Mouse (Mus musculus) activated CD4-positive, CD25-positive, alpha-beta regulatory T cell, adult 4 months (primary cell): Measurements from ENCODE around the gene Rtn1. TPM values are rescaled to one million over a fixed set of nuclear protein-coding genes. Genes with fewer than 3 reads are reported as not detected.

Source experiments
- ATAC-seq: one replicate; pipeline ENCODE4 v1.8.0; 2017
- polyA plus RNA-seq, 2 experiments: library from polyadenylated mRNA; unstranded; fragments of 100-300 nt; shearing (Covaris generic); gene quantifications; one replicate each; pipeline ENCODE4 v1.2.1; 2017

Rtn1 gene
- polyA plus RNA-seq, 2 experiments from 2014 or later: 0.12 TPM; not detected in 1

DNA sequence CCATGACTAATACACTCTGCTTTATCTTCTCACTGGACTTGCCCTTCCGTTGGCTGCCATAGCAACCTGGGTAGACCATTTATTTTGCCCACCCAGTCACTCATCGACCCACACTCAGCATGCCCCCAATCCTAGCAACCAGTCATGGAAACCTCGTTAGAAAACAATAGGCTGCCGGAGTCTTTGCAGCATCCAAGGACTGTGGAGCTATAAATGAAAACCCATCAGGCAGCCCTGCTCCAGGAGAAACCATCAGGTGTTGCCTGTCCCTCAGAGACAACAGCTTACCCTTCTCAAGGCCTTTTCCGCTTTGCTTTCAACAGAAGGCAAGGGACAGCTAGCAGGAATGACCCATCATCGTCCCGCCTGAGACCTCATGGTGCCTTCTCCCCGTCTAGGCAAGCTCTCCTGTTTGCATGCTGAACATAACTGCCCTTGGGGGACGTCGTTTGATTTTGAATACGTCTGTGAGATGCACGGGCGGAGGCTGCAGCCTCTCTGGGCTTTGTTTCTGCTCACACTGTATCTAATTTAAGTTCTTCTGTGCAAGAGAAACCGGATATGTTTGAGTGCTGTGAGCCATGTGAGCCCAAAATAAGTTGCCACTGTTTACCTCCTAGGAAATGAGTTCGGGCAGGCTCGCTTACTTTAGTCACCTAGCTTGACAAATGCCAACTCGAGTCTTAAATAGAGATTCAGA, 34.8 kb downstream of the Rtn1 start:
- ATAC-seq: no peak

DNA sequence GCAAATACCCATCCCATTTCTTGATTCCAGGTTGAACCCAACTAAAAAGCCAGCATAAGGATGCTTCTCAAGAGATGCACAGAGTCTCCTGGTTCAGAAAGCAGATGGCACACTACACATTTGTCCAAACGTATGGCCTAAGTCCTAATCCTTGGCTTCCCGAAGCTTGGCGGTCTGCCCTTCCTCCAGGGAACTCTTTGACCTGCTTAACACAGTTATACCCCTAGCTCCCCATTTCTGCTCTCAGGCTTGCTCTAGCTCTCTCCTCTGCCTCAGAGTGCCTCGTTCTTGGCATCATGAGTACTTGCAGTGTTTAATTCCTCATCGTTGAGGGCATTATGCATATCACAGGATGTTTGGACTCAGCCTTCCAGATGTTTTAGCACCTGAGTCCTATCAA, 38.8 kb downstream of the Rtn1 start:
- no peak for ATAC-seq

DNA sequence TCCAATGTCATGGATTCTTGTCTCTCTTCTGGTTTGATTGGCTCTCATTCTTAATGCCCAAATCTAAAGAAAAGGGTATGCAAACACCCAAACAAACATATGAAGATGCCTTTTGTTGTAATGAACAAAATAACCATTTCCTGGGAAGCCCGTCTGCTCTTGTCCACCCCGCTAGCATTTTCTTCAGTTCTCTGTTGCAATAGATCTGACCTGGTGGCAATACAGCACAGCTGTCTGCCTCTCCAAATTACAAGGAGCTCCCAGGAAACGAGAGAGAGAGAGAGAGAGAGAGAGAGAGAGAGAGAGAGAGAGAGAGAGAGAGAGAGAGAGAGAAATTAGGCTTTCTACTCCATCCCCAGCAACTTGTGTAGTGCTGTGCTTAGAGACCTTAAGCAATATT, 42.1 kb downstream of the Rtn1 start:
- ATAC-seq: no peak

DNA sequence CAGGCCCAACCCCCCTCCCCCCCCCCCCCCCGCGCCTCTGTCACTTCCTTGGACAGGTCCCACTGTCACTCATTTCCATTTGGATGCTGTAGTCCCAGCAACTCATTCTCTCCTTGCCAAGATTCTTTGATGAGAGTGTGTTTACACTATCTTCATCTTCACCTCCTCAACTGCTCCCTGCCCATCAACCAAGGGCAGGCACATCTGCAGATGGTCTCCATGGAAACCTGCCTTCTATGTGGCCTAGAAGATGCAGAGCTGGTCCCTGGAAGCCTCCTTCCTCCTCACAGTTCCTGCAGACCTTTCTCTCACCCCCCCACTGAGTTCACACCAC, 42.8 kb downstream of the Rtn1 start:
- ATAC-seq: no peak

DNA sequence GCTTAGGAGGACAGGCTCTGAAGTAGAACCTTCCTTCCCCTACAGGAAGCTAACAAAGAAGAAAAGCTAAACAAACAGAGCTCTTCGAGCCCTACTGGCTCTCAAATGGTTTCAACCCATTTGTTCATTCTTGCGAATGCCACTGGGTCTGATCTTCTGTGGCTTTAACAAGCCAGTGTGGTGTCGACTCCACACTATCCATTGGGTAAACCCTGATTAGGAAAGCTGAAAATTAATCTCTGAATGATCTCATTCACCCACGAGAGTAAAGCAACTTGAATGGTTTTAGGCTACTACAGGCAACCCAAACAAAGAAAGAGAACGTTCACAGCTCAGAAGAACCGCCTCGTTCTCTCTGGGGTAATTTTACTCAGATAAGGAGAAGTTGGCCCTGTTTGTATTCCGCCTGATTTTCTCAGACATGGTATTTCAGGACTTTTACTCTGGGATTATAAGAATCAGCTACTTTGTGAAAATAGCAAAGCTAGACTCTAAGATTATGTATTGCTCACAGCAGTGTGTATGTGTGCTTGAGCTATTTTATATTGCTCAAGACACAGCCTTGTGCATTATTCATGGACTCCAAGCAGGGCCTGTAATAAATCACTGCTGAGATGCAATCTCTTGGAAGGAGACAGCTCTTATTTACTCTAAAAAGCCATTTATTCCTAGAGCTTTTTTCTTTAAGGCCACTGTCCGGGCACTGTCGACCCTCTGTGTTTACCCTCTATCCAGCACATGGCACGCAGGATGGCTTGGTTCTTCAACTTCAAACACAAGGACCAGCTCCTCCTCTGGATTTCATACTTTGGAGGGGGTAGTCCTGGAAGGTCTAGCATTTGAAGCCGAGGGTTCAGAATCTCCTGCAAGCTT, 43.4 kb downstream of the Rtn1 start:
- ATAC-seq: no peak

DNA sequence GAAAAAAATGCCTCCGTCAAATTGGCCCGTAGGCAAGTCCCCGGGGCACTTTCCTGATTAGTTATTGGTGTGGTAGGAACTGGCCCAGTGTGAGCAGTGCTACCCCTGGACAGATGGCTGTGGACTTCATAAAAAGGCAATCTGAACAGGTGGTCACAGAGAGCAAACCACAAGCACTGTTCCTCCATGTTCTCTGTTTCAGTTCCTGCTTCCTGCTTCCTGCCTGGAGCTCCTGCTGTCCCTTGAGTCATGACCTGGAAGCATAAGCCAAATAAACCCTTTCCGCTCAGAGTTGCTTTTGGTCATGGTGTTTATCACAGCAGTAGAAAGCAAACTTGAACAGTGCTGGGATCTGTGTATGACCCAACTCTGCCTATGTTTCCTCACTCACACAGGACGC, 44.3 kb downstream of the Rtn1 start:
- ATAC-seq: no peak

DNA sequence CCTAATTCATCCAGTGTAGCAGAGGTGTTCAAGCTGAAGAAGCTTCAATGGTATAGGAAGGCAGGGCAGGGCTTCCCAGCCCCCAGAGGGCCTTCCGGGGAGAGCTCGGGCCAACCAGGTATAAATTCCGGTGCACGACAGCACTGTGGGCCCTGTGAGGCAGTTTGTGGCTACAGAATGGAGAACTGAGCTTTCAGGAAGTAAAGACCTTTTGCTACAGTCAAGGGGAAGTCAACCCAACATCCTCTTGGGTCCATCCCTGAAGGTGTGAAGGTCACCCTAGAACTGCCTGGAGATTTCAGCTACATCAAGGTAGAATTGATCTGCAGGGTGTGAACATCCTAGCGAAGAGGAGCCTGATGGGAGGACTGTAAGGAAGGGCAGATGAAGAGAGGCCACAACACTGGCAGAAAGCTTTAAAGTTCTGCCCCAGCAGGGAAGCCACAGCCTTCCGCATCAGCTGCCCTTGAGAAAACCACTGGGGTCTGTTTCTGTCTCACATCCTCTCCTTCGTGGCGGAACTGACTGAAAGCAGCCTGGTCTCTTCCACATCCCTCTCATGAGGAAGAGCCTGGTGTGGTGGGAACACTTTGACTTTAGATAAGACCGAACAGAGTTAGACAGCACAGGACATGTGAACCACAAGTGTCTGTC, 47.0 kb downstream of the Rtn1 start:
- peak; percentile 53 for ATAC-seq

DNA sequence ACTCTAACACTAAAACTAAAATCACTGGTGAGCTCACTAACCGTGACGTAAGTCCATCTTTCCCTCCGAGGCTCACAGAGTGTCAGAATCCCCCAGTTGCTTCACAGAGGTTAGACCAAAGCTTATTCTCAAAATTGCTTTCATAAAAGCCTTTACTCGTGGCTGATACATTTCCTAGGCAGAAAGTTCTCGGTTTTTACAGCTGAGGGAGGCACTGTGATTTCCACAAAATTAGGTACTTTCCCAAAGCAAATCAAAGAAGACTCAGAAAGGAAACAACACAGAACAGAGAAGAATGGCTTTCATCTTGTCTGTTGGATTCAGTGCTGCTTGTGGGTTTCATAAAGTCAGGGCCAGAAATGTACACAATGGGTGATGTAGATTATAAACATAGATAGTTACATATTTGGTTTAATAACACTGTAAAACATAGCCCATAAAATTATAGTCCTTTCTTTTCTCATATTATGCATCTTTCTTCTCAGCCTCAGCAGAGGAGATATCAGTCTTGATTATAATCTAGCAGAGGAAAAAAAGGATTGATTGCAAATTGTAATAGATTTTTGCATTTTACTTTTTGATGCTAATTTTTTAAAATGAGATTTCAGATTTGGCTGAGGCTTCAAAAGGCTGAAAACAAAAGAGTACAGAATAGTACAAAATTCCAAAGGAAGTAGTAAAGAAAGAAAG, 47.8 kb downstream of the Rtn1 start:
- peak; percentile 47 for ATAC-seq

DNA sequence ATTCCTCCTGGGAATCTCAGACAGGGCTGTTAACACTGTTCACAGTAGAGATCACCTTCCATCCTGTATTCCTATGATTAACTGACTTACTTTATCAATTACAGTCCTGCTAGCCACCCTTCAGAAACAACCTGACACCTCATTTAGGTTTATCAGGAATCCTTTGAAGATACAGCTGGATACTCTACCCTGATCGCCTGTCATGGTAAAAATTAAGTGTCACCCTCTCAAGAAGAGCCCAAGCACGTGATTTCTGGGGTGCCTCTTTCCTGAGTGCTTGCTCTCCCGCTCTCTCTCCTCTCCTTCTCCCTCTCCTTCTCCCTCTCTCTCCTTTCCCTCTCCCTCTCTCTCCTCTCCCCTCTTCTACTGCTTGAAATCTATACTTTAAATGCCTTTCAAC, 49.0 kb downstream of the Rtn1 start:
- ATAC-seq: no peak

DNA sequence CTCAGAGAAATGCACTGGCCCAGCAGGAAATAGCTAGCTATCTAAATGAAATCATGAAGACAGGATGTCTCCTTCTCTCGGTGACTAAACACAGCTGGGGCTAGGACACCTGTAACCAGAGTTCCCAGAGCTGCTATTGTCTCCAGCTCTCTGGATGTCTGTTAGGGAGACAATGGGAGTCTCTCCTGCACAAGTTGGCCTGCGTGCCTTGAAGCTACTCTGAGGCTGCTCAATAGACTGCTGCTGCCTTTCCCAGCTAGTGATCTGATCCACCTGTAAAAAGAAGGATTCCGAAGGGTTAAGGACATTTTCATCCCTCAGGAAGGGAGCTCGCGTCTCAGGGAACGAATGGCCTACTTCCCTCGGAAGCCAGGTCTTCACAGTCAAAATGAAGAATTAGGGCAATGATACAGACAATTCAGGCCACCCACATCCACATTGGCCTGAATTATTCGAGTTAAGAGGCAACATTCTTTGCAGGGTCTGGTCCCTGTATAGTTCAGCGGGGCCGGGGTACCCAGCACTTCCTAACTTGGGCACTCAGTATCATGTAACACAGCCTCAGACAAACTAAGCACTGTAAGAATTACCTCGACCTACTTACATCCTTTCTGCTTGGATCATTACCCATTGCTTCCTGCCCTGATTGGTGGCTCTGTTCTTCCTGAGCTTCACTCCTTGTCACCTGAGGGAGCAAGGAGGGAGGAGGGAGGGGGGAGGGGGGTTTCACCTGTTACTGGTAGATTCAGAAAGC, 51.0 kb downstream of the Rtn1 start:
- no peak for ATAC-seq

DNA sequence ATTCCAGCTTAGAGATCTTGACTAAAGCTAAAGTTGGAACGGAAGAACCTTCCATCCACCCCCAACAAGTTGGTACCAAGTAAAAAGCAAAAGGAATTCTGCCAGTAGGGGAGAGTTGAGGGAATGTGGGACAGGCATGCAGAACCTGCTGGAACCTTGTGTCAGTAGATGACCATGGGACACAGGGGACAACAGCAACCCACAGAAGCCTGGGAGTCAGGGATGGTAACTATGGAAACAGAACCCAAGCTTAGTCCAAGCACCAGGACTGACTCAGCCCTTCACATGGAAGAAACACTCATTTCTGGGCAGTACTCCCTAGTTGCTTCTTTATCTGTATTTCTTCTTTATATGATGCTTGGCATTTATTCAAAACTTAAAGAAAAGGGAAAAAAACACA, 54.6 kb downstream of the Rtn1 start:
- ATAC-seq: no peak

DNA sequence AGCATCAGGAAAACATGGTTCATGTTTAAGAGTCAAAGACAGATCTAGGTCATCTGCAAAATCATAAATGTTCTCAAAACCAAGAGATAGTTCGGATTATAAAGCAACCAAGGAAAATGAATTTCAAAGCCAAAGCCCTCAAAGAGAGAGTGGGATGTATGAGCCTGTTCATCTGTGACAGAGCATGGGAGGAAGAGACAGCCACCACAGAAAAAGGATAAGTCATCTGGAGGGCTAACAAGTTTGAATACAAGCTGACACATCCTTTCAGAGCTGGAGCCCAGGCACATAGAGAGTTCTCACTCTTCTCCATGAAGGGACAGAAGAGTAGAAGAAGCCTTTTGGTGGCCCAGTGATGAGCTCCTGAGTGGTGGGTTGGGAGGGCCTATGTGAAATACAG, 55.3 kb downstream of the Rtn1 start:
- ATAC-seq: no peak

DNA sequence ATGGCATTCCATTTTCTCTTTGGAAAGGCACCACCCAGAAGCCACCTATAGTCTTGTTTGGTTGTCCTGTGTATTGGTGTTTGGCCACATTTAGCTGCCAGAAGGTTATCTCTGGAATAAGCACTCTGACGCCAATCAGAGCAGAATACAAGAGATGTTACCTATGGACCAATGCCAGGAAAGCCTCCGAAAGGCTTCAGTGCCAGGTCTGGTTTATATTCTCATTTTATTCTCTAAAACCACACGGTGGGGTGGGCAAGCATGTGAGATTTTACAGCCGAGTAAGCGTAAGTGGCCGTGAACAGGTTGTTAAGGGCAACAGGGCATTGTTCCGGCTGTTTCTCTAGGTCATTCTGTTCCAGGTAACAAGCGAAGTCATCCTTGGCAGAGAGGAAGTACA, 60.3 kb downstream of the Rtn1 start:
- ATAC-seq: no peak

DNA sequence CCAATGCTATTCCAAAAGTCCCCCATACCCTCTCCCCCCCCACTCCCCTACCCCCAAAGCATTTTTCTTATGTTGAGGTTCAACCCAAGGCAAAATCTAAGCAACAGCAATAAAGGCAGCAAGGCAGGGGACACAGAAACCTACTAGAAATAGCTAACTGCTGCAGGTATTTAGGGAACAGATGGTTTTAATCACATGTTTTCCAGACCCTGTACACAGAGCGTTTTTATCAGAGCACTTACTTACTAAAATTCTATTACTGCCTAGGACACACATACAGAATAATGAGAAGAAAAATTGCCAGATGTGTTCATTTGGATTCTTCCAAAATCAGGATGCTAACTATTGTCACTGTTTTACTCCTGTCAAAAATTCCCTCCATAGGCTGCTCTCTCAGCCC, 61.7 kb downstream of the Rtn1 start:
- no peak for ATAC-seq

DNA sequence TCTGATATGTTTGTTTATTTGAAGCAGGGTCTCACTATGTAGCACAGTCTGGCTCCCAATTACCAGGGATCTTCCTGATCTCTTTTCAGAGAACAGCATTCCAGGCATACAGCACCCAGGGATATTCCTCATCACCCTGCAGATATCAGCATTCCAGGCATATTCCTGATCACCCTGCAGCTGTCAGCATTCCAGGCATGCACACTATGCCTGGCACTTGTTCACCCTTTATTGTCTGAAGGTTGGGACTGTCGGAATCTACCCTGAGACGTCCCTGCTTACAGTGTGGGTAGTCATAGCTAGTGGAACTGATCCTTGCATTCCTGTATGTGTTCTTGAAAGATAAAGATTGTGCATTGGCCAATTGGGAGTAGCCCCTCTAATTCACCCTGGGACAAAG, 65.2 kb downstream of the Rtn1 start:
- ATAC-seq: no peak

DNA sequence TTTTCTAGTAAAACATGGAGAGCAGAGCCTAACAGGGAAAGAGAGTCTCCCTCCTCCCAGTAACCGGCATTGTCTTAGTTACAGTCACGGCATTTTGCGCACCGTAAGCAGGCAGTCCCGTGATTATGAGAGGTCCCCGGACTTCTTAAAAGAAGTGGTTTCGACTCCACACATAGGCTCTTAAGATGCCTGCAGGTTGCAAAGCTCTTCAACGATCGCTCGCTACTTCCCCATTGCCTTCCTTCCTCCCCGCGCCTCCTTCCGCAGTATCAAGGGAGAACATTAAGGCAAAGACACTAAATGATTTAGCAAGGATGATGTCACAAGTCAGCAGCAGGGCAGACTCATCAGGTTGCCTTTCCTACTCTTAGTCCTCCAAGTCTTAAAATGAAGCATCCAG, 72.8 kb downstream of the Rtn1 start:
- no peak for ATAC-seq

DNA sequence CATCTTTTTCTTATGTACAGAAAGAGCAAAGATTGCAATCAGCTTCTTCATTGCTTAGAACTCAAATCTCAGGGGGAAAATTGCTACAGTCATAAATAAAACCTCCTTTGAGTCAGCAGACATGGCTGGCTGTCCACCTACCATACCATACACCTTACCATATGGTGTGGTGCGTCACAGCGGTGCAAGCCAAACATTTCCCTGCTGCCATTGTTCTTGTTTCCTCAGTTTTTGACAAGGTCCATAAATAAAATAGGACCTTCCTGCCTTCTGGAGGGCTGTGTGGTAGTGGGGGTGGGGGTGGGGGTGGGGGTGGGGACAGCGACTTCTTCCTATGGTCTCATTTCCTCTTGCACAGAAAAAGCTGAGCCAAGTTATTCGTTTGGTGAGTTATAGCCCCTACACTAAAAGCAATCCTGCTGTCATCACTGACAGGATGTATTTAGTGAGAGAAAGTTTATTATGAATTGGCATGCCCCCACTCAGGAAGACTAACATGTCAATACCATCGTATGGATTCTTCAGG, 76.3 kb downstream of the Rtn1 start:
- ATAC-seq: no peak

DNA sequence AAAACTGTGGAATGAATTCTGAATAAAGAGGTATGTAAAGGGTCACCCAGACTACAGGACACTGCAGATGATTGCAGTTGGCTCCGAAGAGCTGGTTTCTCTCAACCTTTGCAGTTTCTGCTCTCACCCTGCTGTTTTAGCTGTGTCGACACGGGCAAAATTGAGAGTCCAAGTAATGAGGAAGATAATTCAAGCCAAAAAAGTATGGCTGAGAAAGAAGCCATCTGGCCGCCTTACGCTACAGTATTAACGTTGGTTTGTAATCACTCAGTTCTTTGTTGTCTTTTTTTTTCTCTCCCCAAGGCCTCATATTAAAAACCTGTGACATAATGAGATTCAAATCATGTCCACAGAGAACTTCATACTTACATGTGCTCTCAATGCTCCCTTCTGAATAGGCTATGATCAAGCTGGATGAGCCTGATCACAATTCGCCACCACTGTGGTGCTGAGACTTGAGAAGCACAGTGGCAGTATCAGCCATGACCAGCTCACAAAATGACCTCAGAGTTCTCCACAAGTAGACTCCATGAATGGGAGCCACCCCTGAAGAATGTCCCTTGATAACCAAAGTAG, 76.9 kb downstream of the Rtn1 start:
- ATAC-seq: no peak

DNA sequence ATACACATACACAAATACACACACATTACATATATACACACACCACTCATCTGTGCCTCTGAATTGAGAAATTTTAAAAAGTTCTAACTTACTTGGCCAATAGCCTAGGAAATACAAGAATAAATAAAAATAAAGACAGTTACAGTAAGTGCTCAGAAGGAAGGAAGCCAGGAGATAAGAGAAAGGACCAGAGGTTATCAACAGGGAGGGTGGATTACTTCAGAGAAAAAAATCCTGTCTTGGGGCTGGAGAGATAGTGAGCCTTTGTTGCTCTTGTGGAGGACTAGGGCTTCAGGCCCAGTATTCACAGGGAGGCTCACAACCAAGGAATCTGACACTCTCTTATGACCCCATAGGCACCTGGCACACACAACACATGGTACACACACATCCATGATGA, 82.8 kb downstream of the Rtn1 start:
- ATAC-seq: no peak

DNA sequence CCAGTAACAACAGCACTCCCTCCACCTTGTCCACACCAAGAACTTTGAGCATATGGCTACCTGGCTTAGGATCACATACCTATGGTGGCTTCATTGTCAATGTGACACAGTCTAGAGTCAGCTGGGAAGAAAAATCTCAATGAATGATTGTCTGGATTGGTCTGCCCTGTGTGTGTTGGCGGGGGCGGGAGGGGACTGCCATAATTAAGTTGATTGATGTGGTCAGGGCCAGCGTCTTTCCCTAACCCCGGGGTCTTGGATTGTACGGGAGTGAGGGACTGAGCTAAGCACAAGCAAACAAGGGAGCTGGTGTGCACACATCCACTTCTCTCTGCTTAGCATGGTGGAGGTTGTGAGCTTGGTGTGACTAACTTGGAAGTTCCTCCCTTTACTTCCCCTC, 83.8 kb downstream of the Rtn1 start:
- no peak for ATAC-seq

DNA sequence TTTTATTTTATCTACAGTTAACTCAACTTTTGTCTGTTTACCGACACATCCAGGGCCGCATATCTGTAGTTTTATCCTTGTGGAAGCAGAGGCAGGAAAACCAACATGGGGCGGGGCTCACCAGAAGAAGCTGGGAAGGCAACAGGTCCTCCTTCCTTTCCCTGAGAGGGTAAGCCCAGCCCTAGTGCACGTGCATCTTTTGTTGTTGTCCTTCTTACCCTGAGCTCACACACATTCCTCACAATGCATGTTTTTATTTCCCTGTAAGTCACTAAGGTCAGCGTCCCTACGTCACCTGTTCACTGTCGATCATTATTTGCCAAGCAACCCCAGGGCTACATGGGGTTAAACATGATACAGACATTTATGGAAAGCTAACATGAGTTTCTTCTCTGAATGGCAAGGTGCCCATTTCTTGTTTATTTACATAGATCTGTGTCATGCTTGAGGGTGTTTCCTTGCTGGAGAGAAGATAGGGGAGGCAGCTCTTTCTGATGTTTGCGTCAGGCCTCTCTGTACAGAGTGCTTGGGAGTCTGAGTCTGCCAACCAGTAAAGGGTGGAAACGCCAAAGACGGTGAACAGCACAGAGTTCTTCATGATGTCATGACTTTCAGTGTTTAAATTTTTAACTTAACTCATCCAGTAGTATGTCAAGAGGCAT, 84.5 kb downstream of the Rtn1 start:
- ATAC-seq: no peak
